Mouse (Mus musculus) kidney, postnatal 0 days (tissue): ENCODE measurements around the gene Scfd1. TPM values are rescaled to one million over a fixed set of nuclear protein-coding genes. Genes with fewer than 3 reads are reported as not detected.

Experiments
- ATAC-seq: fragments of 200-750 bp; cut with Nextera tagmentation; replicated peaks from 2 replicates; pipeline ENCODE4 v1.8.0; 2017; ENCODE audit warnings: low read depth, moderate number of reproducible peaks, moderate TSS enrichment, moderate library complexity; ENCODE audit not compliant: low FRiP score
- DNase-seq: peaks from one replicate; pipeline ENCODE4 v3.0.0-alpha.2; 2016; ENCODE audit warnings: low spot score
- H3K27ac ChIP-seq: fragments of 300-500 bp; sonication (generic); 2 replicates; pipeline ENCODE4 v1.5.1; 2014; ENCODE audit warnings: mild to moderate bottlenecking
- H3K27me3 ChIP-seq: fragments of 300-500 bp; sonication (generic); 2 replicates; pipeline ENCODE4 v1.6.1; 2014; ENCODE audit warnings: low read length, mixed read lengths; ENCODE audit not compliant: insufficient read depth
- H3K36me3 ChIP-seq: fragments of 300-500 bp; sonication (generic); 2 replicates; pipeline ENCODE4 v1.6.1; 2014; ENCODE audit warnings: low read length, mixed read lengths; ENCODE audit not compliant: insufficient read depth
- H3K4me1 ChIP-seq: fragments of 300-500 bp; sonication (generic); replicated peaks from 2 replicates; pipeline ENCODE4 v1.6.1; 2014; ENCODE audit warnings: antibody characterized with exemption, low read length, mixed read lengths; ENCODE audit not compliant: insufficient read depth
- H3K4me2 ChIP-seq: fragments of 300-500 bp; sonication (generic); 2 replicates; pipeline ENCODE4 v1.6.1; 2014; ENCODE audit warnings: mild to moderate bottlenecking, low read length, moderate library complexity, mixed read lengths
- H3K4me3 ChIP-seq: fragments of 300-500 bp; sonication (generic); replicated peaks from 2 replicates; pipeline ENCODE4 v1.5.1; 2014; ENCODE audit warnings: low read depth, low read length
- H3K9ac ChIP-seq: fragments of 300-500 bp; sonication (generic); 2 replicates; pipeline ENCODE4 v1.6.1; 2014; ENCODE audit warnings: low read depth, low read length
- H3K9me3 ChIP-seq: fragments of 300-500 bp; sonication (generic); replicated peaks from 2 replicates; pipeline ENCODE4 v1.6.1; 2016; ENCODE audit warnings: low read length, inconsistent platforms, mixed read lengths
- CTCF ChIP-seq: IDR thresholded peaks from 2 replicates; pipeline ENCODE4 v1.5.1; 2016; ENCODE audit warnings: antibody characterized with exemption, low read depth, mild to moderate bottlenecking, moderate library complexity
- WGBS: fragments of 180-500 bp; shearing (Covaris S2); extraction: QIAGEN DNeasy Blood & Tissue Kit; methylation state at CpG from one replicate; pipeline ENCODE4 v1.1.7; 2014; 5-methylcytosine and 5-hydroxymethylcytosine counted together
- polyA plus RNA-seq: library from polyadenylated mRNA; unstranded; fragments of >200 nt; fragmentation: Nextera tagmentation; extraction: Ambion mirVana; gene quantifications from 2 replicates; pipeline ENCODE4 v1.2.1, GENCODE M21; 2015

Scfd1 gene
- 83.9 and 85.1 TPM in 2 replicates for polyA plus RNA-seq

DNA sequence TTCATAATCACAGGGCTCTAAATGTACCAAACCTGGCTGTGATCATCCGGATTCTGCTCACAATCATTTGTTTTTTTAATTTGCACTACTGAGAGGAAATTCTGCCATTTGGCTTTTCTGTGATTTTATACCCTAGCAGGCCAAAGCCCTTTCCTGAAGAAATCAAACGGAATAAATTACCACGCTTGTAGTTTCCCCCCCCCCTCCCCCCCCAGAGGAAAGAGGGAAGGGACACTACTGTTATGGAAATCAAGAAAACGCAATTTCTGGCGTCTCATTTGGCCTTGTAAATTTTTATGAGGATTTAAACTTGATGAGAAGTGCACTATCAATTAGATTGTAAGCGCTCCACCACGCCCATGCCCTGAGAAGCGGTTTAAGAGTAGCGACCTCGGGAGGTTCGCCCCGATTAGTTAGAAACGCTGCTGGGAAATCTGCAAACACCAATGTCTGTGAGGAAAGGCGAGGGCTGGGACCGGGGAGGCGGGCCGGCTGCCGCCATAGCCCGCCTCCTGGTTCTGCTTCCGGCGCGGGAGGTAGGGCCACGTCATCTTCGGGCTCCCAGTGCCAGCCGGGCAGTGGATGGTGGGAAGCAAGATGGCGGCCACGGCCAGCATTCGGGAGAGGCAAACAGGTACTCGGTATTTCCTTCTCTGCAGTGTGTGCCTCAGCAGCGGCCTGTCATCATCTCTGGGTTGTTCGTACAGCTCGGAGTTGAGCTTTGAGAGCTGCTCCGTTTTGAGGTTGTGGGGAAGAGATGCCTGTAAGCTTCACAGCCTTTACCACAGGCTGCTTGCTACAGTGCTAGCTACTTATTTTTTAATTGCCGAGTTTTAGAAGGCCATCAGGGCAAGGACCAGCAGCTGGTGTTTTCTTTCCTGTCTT is at the start of gene Scfd1:
Gene Scfd1 (plus strand): TSS at position 508 of the 885 bp plus-strand sequence.
- DNase-seq (peak; percentile 99), ATAC-seq (peak; percentile 100)
- peak within 1 kb of the TSS; percentile 78 for H3K9ac ChIP-seq
- H3K4me1 ChIP-seq: no peaks in the 10 kb centered on the region
- H3K36me3 ChIP-seq: peaks cover 4% of the 10 kb centered on the region; the same call in 1 of the 2 replicates
- H3K27ac ChIP-seq: peak within 1 kb of the TSS; percentile 83
- H3K4me3 ChIP-seq: peak within 1 kb of the TSS; percentile 65
- peak within 1 kb of the TSS; percentile 64 for H3K4me2 ChIP-seq
- H3K9me3 ChIP-seq: no peaks in the 10 kb centered on the region
- peak; percentile 9; the same call in 1 of the 2 replicates for TF ChIP-seq CTCF
- under 1% methylated on average over 34 of the region's 34 CpGs for WGBS
- H3K27me3 ChIP-seq: no peaks in the 10 kb centered on the region

DNA sequence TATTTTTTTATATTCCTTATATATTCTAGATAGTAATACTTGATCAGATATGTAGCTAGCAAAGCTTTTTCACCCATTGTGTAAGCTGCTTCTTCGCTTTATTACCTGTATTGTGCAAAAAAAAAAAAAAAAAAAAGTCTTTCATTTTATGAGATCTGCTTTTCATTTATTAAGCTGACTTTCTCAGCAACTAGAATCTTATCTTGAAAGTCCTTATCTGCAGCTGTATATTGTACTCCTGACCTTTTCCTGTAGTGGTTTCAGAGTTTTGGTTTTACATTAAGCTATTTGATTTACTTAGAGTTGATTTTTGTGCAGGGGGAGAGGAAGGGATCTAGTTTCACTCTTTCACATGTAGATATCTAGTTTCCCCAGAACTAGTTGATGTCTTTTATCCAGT is 40.3 kb upstream of the Scfd1 start:
- WGBS: 95% methylated on average over 1 of the region's 1 CpGs
- H3K4me1 ChIP-seq: no peaks in the 10 kb centered on the region
- no peaks in the 10 kb centered on the region for H3K9me3 ChIP-seq
- no peaks in the 10 kb centered on the region for H3K27me3 ChIP-seq
- H3K9ac ChIP-seq: no peak overlapping the region
- no peak overlapping the region for H3K4me3 ChIP-seq
- ATAC-seq (no peak), DNase-seq (no peak)
- TF ChIP-seq CTCF: no peak
- no peaks in the 10 kb centered on the region for H3K36me3 ChIP-seq
- H3K27ac ChIP-seq: no peak overlapping the region
- no peak overlapping the region for H3K4me2 ChIP-seq

DNA sequence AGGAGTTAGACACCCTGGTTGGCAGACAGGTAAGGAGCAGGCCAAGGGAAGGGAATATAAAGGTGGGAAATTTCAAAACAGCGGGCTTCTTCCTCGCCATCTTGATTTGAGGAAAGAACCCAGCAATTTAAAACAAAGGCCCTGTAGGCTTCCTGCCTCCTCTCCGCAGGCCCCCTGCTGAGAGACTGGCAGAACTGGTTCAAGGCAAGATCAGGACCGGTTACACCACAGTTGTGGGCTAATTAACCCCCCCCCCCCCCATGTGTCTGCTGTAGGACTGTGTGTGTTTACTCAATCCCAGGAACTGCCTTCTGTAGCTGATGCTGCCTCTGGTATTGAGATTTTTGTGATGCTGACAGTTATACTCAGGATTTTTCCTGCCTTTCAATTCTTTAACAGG is 31.2 kb upstream of the Scfd1 start:
- no peaks in the 10 kb centered on the region for H3K9me3 ChIP-seq
- no peak overlapping the region for H3K4me3 ChIP-seq
- H3K27me3 ChIP-seq: no peaks in the 10 kb centered on the region
- WGBS: 63% methylated on average over 4 of the region's 4 CpGs
- H3K4me2 ChIP-seq: no peak overlapping the region
- DNase-seq (no peak), ATAC-seq (no peak)
- no peaks in the 10 kb centered on the region for H3K36me3 ChIP-seq
- no peak overlapping the region for H3K27ac ChIP-seq
- no peak overlapping the region for H3K9ac ChIP-seq
- 0 out of 2 replicates have a peak, but pooled peaks cover 5% of the 10 kb centered on the region for H3K4me1 ChIP-seq
- no peak for TF ChIP-seq CTCF

DNA sequence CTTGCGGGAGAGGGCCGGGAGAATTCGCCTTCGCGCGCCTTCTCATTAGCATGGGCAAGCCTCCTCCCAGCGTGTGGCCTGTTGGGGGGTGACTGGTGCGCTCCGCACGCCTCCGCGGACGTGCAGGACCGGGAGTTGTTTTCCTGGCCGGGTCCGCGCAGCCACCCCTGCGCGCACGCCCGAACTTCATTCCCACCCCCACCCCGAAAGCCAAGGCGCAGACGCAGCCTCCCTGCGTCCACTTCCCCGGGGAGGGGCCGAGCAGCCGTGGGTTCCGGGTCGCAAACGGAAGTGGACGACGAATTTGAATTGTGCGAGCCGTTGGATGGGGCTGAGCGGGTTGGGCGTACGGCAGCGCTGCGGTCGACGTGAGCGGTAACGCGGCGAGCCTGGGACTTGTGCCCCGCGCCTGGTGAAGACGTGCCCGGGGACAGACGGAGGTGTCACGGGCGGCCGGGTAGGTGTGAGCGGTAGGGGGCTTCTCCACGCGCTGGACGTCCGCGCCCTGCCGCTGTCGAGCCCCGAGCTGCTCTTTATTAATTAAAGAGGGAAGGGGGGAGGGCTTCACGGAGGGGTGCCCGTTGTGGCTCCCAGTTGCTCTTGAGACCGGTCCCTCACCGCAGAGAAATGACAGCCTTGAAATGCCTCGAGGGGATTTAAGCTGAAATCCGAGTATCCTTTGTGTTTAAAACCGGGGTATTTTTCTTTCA is 29.2 kb upstream of the Scfd1 start, which contains the start of gene G2e3:
Gene G2e3 (plus strand): TSS at position 74 of the 710 bp plus-strand sequence.
- under 1% methylated on average over 70 of the region's 70 CpGs for WGBS
- H3K9me3 ChIP-seq: no peaks in the 10 kb centered on the region
- DNase-seq (peak; percentile 96), ATAC-seq (peak; percentile 98)
- 0 out of 2 replicates have a peak, but pooled peaks cover 5% of the 10 kb centered on the region for H3K4me1 ChIP-seq
- peak within 1 kb of the TSS; percentile 88 for H3K4me3 ChIP-seq
- H3K9ac ChIP-seq: peak within 1 kb of the TSS; percentile 82
- H3K27me3 ChIP-seq: no peaks in the 10 kb centered on the region
- TF ChIP-seq CTCF: no peak
- H3K4me2 ChIP-seq: peak within 1 kb of the TSS; percentile 77
- H3K36me3 ChIP-seq: 0 out of 2 replicates have a peak, but pooled peaks cover 2% of the 10 kb centered on the region
- peak within 1 kb of the TSS; percentile 86 for H3K27ac ChIP-seq

DNA sequence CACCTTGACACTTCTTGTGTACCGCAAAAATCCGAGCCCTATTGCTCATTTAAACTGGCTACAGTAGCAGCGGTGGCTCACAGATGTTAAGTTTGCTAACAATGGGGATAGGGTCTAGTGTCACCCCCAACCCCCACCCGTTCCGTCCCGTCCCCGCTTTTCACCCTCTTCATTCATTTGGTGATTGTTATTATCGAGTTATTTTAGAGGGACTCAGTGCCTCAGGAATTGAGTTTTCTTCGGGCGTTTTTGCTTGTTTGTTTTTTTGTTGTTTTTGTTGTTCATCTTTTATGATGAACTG is 28.7 kb upstream of the Scfd1 start:
- TF ChIP-seq CTCF: no peak
- Histone ChIP-seq H3K36me3 (0 out of 2 replicates have a peak, but pooled peaks cover 3% of the 10 kb centered on the region), H3K4me1 (0 out of 2 replicates have a peak, but pooled peaks cover 5% of the 10 kb centered on the region), H3K9ac (peak overlapping the region; percentile 82), H3K27me3 (no peaks in the 10 kb centered on the region), H3K4me2 (peak overlapping the region; percentile 77), H3K9me3 (no peaks in the 10 kb centered on the region), H3K4me3 (peak overlapping the region; percentile 88), H3K27ac (peak overlapping the region; percentile 86)
- no peak for DNase-seq
- ATAC-seq: no peak
- WGBS: 1% methylated on average over 10 of the region's 10 CpGs

DNA sequence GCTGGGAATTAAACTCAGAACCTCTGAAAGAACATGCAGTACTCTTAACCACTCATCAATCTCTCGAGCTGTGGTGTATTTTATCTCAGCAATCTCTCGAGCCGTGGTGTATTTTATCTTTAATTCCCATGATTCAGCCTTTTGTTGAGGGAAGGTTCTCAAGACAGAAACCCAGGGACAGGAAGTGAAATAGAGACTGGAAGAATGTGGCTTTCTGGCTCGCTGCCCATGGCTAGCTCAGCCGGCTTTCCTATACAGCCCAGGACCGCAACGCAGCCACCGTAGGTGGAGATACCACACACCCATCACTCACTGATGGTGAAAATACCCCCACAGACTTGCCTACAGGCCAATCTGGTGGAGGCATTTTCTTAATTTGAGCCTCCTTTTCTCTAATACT is 22.0 kb upstream of the Scfd1 start:
- TF ChIP-seq CTCF: no peak
- ATAC-seq (no peak), DNase-seq (peak; percentile 21)
- 54% methylated on average over 8 of the region's 8 CpGs for WGBS
- H3K4me3 ChIP-seq: no peak overlapping the region
- no peak overlapping the region for H3K27ac ChIP-seq
- H3K9ac ChIP-seq: no peak overlapping the region
- H3K36me3 ChIP-seq: peaks cover 25% of the 10 kb centered on the region
- H3K4me2 ChIP-seq: no peak overlapping the region
- H3K27me3 ChIP-seq: no peaks in the 10 kb centered on the region
- H3K9me3 ChIP-seq: no peaks in the 10 kb centered on the region
- 0 out of 2 replicates have a peak, but pooled peaks cover 5% of the 10 kb centered on the region for H3K4me1 ChIP-seq
